Comparison of ENCODE assay signal across 13 mouse cellular contexts in genomic region chr2:151964052-151964451, GRCm38 (mm10). TPM values are rescaled to one million over a fixed set of nuclear protein-coding genes. Genes with fewer than 3 reads are reported as not detected.
DNase-seq lines count a peak whose midpoint lies in the region; ATAC-seq and TF ChIP-seq lines count a peak whose summit lies in the region.
"Had no signal": no experiment of that assay in that cellular context is flagged by ENCODE, and none has a peak within 500 bp of the region (broad histone marks: within the 10 kb centered on the region; RNA-seq: fewer than 3 reads in every experiment).

No protein-coding gene starts in this region.

- 0 out of 4 replicates have a peak overlapping the region, but pooled peaks have one; percentile 2 to 3 for H3K4me3 ChIP-seq in heart, embryonic 14.5 days (ENCODE audit: control insufficient read depth in 1 of 2, insufficient read depth in 1 of 2, low read depth in 1 of 2, low read length in 2 of 2)
- no peak overlapping the region for H3K4me3 ChIP-seq in heart, adult 2 months
- H3K4me3 ChIP-seq in embryonic facial prominence, embryonic 11.5 days (ENCODE audit: low read depth, low read length) = no peak overlapping the region
- no peak overlapping the region for H3K4me3 ChIP-seq in hindbrain, embryonic 11.5 days (ENCODE audit: low read depth, low read length)
- no peak overlapping the region for H3K4me3 ChIP-seq in midbrain, embryonic 15.5 days
- H3K4me3 ChIP-seq: erythroblast, embryonic 14.5 days; limb, embryonic 15.5 days had no signal

- TF ChIP-seq POLR2A in heart, adult 2 months (IDR thresholded peaks at IDR 0.05; ENCODE audit: insufficient read depth, low read depth, low read length) = no peak

- no peaks in the 10 kb centered on the region for H3K79me2 ChIP-seq in heart, adult 2 months (replicated peaks; ENCODE audit: control insufficient read depth, insufficient read depth, low read length)

- no peak for TF ChIP-seq EP300 in heart, adult 2 months (IDR thresholded peaks at IDR 0.05; ENCODE audit: insufficient read depth, low read depth, low read length)

- intact Hi-C loops in heart, adult 2 months (cut with DNase I) = no loop called here

- ATAC-seq in heart, embryonic 14.5 days (ENCODE audit: insufficient number of reproducible peaks, insufficient read depth, low FRiP score, low read depth) = peak; percentile 56; the same call in 1 of the 2 replicates
- no peak for ATAC-seq in embryonic facial prominence, embryonic 11.5 days (replicated peaks; ENCODE audit: insufficient number of reproducible peaks, low FRiP score, low TSS enrichment, low read depth)
- no peak for ATAC-seq in hindbrain, embryonic 11.5 days (ENCODE audit: low FRiP score)
- no peak for ATAC-seq in midbrain, embryonic 15.5 days (replicated peaks)
- ATAC-seq: activated CD4-positive, CD25-positive, alpha-beta regulatory T cell, adult 4 months had no signal

- no peak for DNase-seq in heart, adult 2 months
- peak; percentile 46 for DNase-seq in embryonic facial prominence, embryonic 11.5 days (ENCODE audit: low spot score)
- DNase-seq in hindbrain, embryonic 11.5 days (ENCODE audit: low spot score) = peak; percentile 28
- DNase-seq in thymus, postnatal 14 days = no peak
- DNase-seq in liver = no peak
- DNase-seq: kidney, postnatal 10 days; lung, postnatal 36 days; thymus, postnatal 4 days had no signal

- 6% methylated on average over 9 of the region's 9 CpGs for WGBS in heart, embryonic 14.5 days
- WGBS in heart, adult 2 months = 38% methylated on average over 9 of the region's 9 CpGs
- 3% methylated on average over 9 of the region's 9 CpGs for WGBS in embryonic facial prominence, embryonic 11.5 days
- 4% methylated on average over 9 of the region's 9 CpGs for WGBS in hindbrain, embryonic 11.5 days
- WGBS in midbrain, embryonic 15.5 days = 3% methylated on average over 9 of the region's 9 CpGs

- H3K4me2 ChIP-seq in heart, embryonic 14.5 days (ENCODE audit: low read length) = peak overlapping the region; percentile 51
- H3K4me2 ChIP-seq in embryonic facial prominence, embryonic 11.5 days (ENCODE audit: low read depth, low read length) = peak overlapping the region; percentile 19; the same call in 1 of the 2 replicates
- H3K4me2 ChIP-seq in hindbrain, embryonic 11.5 days (replicated peaks; ENCODE audit: low read depth, low read length) = no peak overlapping the region
- no peak overlapping the region for H3K4me2 ChIP-seq in midbrain, embryonic 15.5 days
- H3K4me2 ChIP-seq: limb, embryonic 15.5 days had no signal

- H3K36me3 ChIP-seq in heart, embryonic 14.5 days (ENCODE audit: control insufficient read depth, insufficient read depth, low read length) = peaks cover 4% of the 10 kb centered on the region; the same call in 1 of the 2 replicates
- H3K36me3 ChIP-seq in heart, adult 2 months (ENCODE audit: control insufficient read depth, insufficient read depth, low read length) = no peaks in the 10 kb centered on the region; the same call in 1 of the 2 replicates
- no peaks in the 10 kb centered on the region for H3K36me3 ChIP-seq in embryonic facial prominence, embryonic 11.5 days (replicated peaks; ENCODE audit: control insufficient read depth, insufficient read depth, low read depth, low read length)
- no peaks in the 10 kb centered on the region for H3K36me3 ChIP-seq in hindbrain, embryonic 11.5 days (ENCODE audit: control insufficient read depth, insufficient read depth, low read length)
- H3K36me3 ChIP-seq in midbrain, embryonic 15.5 days (replicated peaks) = no peaks in the 10 kb centered on the region
- H3K36me3 ChIP-seq: limb, embryonic 15.5 days had no signal

- peaks cover 3% of the 10 kb centered on the region; the same call in 1 of the 2 replicates for H3K27me3 ChIP-seq in heart, embryonic 14.5 days (ENCODE audit: control insufficient read depth, insufficient read depth, low read length)
- no peaks in the 10 kb centered on the region for H3K27me3 ChIP-seq in heart, adult 2 months (ENCODE audit: control insufficient read depth, insufficient read depth, low read length)
- no peaks in the 10 kb centered on the region for H3K27me3 ChIP-seq in embryonic facial prominence, embryonic 11.5 days (ENCODE audit: control insufficient read depth, insufficient read depth, low read length)
- H3K27me3 ChIP-seq in hindbrain, embryonic 11.5 days (ENCODE audit: control insufficient read depth, insufficient read depth, low read length) = no peaks in the 10 kb centered on the region; the same call in 1 of the 2 replicates
- no peaks in the 10 kb centered on the region for H3K27me3 ChIP-seq in midbrain, embryonic 15.5 days (replicated peaks)
- H3K27me3 ChIP-seq: limb, embryonic 15.5 days had no signal

- no peaks in the 10 kb centered on the region for H3K9me3 ChIP-seq in heart, embryonic 14.5 days (ENCODE audit: control insufficient read depth, low read length)
- H3K9me3 ChIP-seq in embryonic facial prominence, embryonic 11.5 days (replicated peaks; ENCODE audit: control insufficient read depth, low read length) = no peaks in the 10 kb centered on the region
- H3K9me3 ChIP-seq in hindbrain, embryonic 11.5 days (ENCODE audit: control insufficient read depth, low read length) = no peaks in the 10 kb centered on the region
- no peaks in the 10 kb centered on the region for H3K9me3 ChIP-seq in midbrain, embryonic 15.5 days
- H3K9me3 ChIP-seq: limb, embryonic 15.5 days had no signal

- H3K27ac ChIP-seq in heart, embryonic 14.5 days (replicated peaks in 1 of 2; ENCODE audit: control insufficient read depth in 1 of 2, insufficient read depth in 1 of 2, low read depth in 2 of 2, low read length in 2 of 2) = peak overlapping the region; percentile 57 to 74; a peak in 3 of 4 replicates
- no peak overlapping the region for H3K27ac ChIP-seq in heart, adult 2 months
- no peak overlapping the region for H3K27ac ChIP-seq in embryonic facial prominence, embryonic 11.5 days (replicated peaks; ENCODE audit: low read depth, low read length)
- H3K27ac ChIP-seq in hindbrain, embryonic 11.5 days (ENCODE audit: low read depth, low read length) = no peak overlapping the region
- H3K27ac ChIP-seq in midbrain, embryonic 15.5 days = peak overlapping the region; percentile 38; the same call in 1 of the 2 replicates
- H3K27ac ChIP-seq: limb, embryonic 15.5 days had no signal

- peaks cover 27 to 31% of the 10 kb centered on the region in 2 experiments for H3K4me1 ChIP-seq in heart, embryonic 14.5 days (ENCODE audit: control insufficient read depth in 2 of 2, insufficient read depth in 2 of 2, low read length in 2 of 2)
- H3K4me1 ChIP-seq in heart, adult 2 months (ENCODE audit: control insufficient read depth, insufficient read depth, low read length) = peaks cover 11% of the 10 kb centered on the region
- no peaks in the 10 kb centered on the region; the same call in 1 of the 2 replicates for H3K4me1 ChIP-seq in embryonic facial prominence, embryonic 11.5 days (ENCODE audit: control insufficient read depth, insufficient read depth, low read length)
- peaks cover 15% of the 10 kb centered on the region for H3K4me1 ChIP-seq in hindbrain, embryonic 11.5 days (replicated peaks; ENCODE audit: control insufficient read depth, insufficient read depth, low read length)
- H3K4me1 ChIP-seq in midbrain, embryonic 15.5 days = peaks cover 48% of the 10 kb centered on the region

- TF ChIP-seq CTCF in heart, adult 2 months (IDR thresholded peaks at IDR 0.05) = no peak

- no peak overlapping the region; the same call in 1 of the 2 replicates for H3K9ac ChIP-seq in heart, embryonic 14.5 days (ENCODE audit: low read length)
- no peak overlapping the region for H3K9ac ChIP-seq in heart, adult 2 months (ENCODE audit: low read depth, low read length)
- H3K9ac ChIP-seq in embryonic facial prominence, embryonic 11.5 days (replicated peaks; ENCODE audit: low read length) = no peak overlapping the region
- H3K9ac ChIP-seq in hindbrain, embryonic 11.5 days (ENCODE audit: low read depth, low read length) = no peak overlapping the region
- H3K9ac ChIP-seq in midbrain, embryonic 15.5 days = no peak overlapping the region
- H3K9ac ChIP-seq: limb, embryonic 15.5 days had no signal

RNA-seq across cellular contexts. Expression of gene Fam110a, which starts 16.0 kb away (rescaled TPM):
- polyA plus RNA-seq in heart, embryonic 14.5 days (2014; fragmentation: Nextera tagmentation; extraction: Ambion mirVana) = 8.3 and 9.3 TPM in 2 replicates
- total RNA-seq in heart, adult 2 months (2021) = 1 to 10 TPM; 4.3 to 4.7 TPM
- polyA plus RNA-seq in heart, adult 2 months (2012; rRNA removed) = 6.6 and 7.2 TPM in 2 replicates
- 31.7 and 34.8 TPM in 2 replicates for polyA plus RNA-seq in embryonic facial prominence, embryonic 11.5 days (2014; fragmentation: Nextera tagmentation; extraction: Ambion mirVana)
- polyA plus RNA-seq in hindbrain, embryonic 11.5 days (2014; fragmentation: Nextera tagmentation; extraction: Ambion mirVana) = 87.1 and 87.5 TPM in 2 replicates
- 61.2 and 62.8 TPM in 2 replicates for polyA plus RNA-seq in midbrain, embryonic 15.5 days (2015; fragmentation: Nextera tagmentation; extraction: Ambion mirVana)

RNA-seq across cellular contexts. Expression of gene Slc52a3, which starts 32.3 kb away (rescaled TPM):
- polyA plus RNA-seq in heart, embryonic 14.5 days (2014; fragmentation: Nextera tagmentation; extraction: Ambion mirVana) = 0.09 and 0.22 TPM in 2 replicates
- 1 to 10 TPM; 1.8 to 3.4 TPM for total RNA-seq in heart, adult 2 months (2021)
- 2.5 and 2.8 TPM in 2 replicates for polyA plus RNA-seq in heart, adult 2 months (2012; rRNA removed)
- polyA plus RNA-seq in embryonic facial prominence, embryonic 11.5 days (2014; fragmentation: Nextera tagmentation; extraction: Ambion mirVana) = 0.36 and 0.72 TPM in 2 replicates
- polyA plus RNA-seq in hindbrain, embryonic 11.5 days (2014; fragmentation: Nextera tagmentation; extraction: Ambion mirVana) = 0.56 and 0.73 TPM in 2 replicates
- polyA plus RNA-seq in midbrain, embryonic 15.5 days (2015; fragmentation: Nextera tagmentation; extraction: Ambion mirVana) = 1.3 and 2.2 TPM in 2 replicates

RNA-seq across cellular contexts. Expression of gene Angpt4, which starts 53.0 kb away (rescaled TPM):
- polyA plus RNA-seq in heart, embryonic 14.5 days (2014; fragmentation: Nextera tagmentation; extraction: Ambion mirVana) = 0.32 TPM in 1 of 2 replicates, not detected in the other
- under 1 TPM; 0.23 to 0.27 TPM for total RNA-seq in heart, adult 2 months (2021)
- polyA plus RNA-seq in heart, adult 2 months (2012; rRNA removed) = 0.94 and 1.0 TPM in 2 replicates
- 0.45 and 0.52 TPM in 2 replicates for polyA plus RNA-seq in embryonic facial prominence, embryonic 11.5 days (2014; fragmentation: Nextera tagmentation; extraction: Ambion mirVana)
- polyA plus RNA-seq in hindbrain, embryonic 11.5 days (2014; fragmentation: Nextera tagmentation; extraction: Ambion mirVana) = 0.14 and 0.23 TPM in 2 replicates
- polyA plus RNA-seq in midbrain, embryonic 15.5 days (2015; fragmentation: Nextera tagmentation; extraction: Ambion mirVana) = 0.18 and 0.23 TPM in 2 replicates
- polyA plus RNA-seq: activated CD4-positive, CD25-positive, alpha-beta regulatory T cell, adult 4 months; erythroblast, embryonic 14.5 days had no signal

Comparison
In these comparisons a context has a peak if more than half of its experiments do, and no peak if none do; other contexts are left out.
1. H3K27ac ChIP-seq: peak in heart, embryonic 14.5 days (2 of 2) and midbrain, embryonic 15.5 days (single experiment); none in heart, adult 2 months (single experiment), embryonic facial prominence, embryonic 11.5 days (single experiment) and hindbrain, embryonic 11.5 days (single experiment).
2. H3K4me3 ChIP-seq: peak in heart, embryonic 14.5 days (2 of 2); none in heart, adult 2 months (single experiment), embryonic facial prominence, embryonic 11.5 days (single experiment), hindbrain, embryonic 11.5 days (single experiment) and midbrain, embryonic 15.5 days (single experiment).
3. H3K4me2 ChIP-seq: peak in heart, embryonic 14.5 days (single experiment) and embryonic facial prominence, embryonic 11.5 days (single experiment); none in hindbrain, embryonic 11.5 days (single experiment) and midbrain, embryonic 15.5 days (single experiment).
4. DNase-seq: peak in embryonic facial prominence, embryonic 11.5 days (single experiment) and hindbrain, embryonic 11.5 days (single experiment); none in heart, adult 2 months (0 of 2), thymus, postnatal 14 days (single experiment) and liver (single experiment).